Mouse (Mus musculus) lung, postnatal 14 days (tissue): ENCODE data around the gene Vmn1r237.

Experiments
- DNase-seq: peaks from one replicate; pipeline ENCODE4 v3.0.0; 2021

Vmn1r237 gene

DNA sequence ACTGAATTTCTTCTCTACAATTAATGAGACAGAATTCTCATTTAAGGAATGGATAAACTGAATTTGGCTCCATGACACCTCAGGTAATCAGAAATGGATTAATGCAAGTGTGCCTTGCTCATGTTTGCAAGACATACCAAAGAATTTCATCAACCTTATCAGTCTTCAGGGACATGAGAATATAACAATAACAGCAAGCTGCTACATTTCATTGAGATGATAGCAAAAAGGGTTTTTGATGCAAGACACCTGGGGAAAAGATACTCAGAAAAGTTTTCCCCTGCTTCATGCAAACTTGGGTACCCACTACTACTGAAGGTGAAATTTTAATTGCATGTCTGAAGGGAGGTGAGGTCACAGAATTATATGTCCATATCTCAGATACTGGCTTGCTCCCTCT lies at the start of gene Vmn1r237:
Gene Vmn1r237 (plus strand): TSS at position 301 of the 400 bp plus-strand sequence.
- no peak for DNase-seq

DNA sequence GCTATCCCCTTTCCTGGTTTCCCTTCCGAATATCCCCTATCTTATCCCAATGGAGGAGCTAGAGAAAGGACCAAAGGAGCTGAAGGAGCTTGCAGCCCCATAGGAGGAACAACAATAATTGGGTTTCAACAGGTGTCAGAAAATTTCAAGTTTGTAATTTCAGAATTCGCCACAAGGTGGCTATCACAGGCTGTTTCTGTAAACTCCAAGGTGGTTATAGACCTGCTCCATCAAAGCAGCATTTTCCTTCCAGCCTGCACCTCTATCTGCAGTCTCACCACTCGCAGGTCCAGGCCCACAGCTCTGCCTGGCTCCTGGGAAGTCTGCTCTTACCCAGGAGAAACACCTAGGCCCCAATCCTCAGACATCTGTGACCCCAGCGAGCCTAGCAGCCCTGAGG lies 39.6 kb upstream of the Vmn1r237 start:
- DNase-seq, result peak; percentile 45

DNA sequence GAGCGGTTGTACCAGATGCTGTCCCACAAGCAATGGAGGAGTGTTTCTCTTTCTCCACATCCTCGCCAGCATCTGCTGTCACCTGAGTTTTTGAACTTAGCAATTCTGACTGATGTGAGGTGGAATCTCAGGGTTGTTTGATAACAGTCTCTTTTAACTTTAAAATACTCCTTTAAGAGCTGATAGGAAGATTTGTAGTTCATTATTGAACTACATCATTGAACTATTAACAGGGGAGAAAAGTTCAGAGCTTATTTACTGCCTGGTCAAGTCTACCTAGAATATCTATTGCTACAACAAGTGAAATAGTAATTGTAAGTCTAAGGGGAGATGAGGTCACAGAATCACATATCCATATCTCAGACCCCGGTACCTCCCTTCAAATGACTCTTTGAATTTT lies 29.0 kb upstream of the Vmn1r237 start, which contains the start of gene Vmn1r236:
Gene Vmn1r236 (plus strand): TSS at position 301 of the 400 bp plus-strand sequence.
- no peak for DNase-seq

DNA sequence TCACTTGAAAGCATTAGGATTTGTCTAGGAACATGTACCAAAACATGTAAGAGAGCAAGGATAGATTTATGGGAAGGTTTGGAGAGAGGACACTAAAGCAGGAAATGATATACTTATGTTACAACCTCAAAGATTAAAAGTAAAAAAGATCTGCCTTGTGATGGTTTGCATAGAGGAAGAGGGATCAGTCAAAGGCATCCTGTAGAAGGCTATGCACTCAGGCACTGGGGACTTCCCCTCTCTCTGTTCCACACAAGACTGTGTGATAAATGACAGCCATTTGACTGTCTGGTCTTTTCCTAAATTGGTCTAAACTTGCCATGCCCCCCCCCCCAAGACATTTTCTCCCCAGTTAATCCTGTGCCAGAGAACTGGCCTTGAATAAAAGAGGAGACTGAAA lies 27.3 kb upstream of the Vmn1r237 start:
- DNase-seq, result no peak

DNA sequence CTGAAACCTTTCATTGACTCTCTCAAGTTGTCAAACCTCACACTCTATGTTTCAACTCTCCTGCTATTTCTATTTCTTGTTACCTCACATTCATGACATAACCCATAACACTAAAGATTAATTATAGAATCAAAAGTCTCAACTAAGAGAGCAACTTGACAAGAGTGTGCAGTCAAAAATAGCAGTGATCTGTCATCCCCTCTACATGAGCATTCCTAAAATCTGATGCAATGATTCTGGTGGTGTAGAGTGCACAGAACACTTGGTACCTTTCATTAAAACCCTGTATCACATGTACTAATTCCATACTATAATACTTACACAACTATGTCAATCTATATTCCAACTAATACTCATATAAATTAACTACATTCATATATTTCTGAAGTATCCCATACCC lies 22.0 kb upstream of the Vmn1r237 start:
- DNase-seq, result no peak
